Mouse (Mus musculus) liver, embryonic 13.5 days (tissue): ENCODE measurements around the gene Gm5460. TPM values are rescaled to one million over a fixed set of nuclear protein-coding genes. Genes with fewer than 3 reads are reported as not detected.

ENCODE experiments used
- ATAC-seq: fragments of 200-750 bp; cut with Nextera tagmentation; 2 replicates; pipeline ENCODE4 v1.8.0; 2017; ENCODE audit warnings: low read depth, mild to moderate bottlenecking, moderate number of reproducible peaks, moderate library complexity
- DNase-seq: peaks from one replicate; pipeline ENCODE4 v3.0.0; 2022
- H3K27ac ChIP-seq: fragments of 300-500 bp; sonication (generic); 2 replicates; pipeline ENCODE4 v1.5.1; 2015; ENCODE audit warnings: moderate library complexity, mild to moderate bottlenecking, inconsistent platforms
- H3K27me3 ChIP-seq: fragments of 300-500 bp; sonication (generic); 2 replicates; pipeline ENCODE4 v1.6.1; 2015; ENCODE audit warnings: mild to moderate bottlenecking, inconsistent platforms
- H3K36me3 ChIP-seq: fragments of 300-500 bp; sonication (generic); 2 replicates; pipeline ENCODE4 v1.6.1; 2015; ENCODE audit warnings: mild to moderate bottlenecking, inconsistent platforms
- H3K4me1 ChIP-seq: fragments of 300-500 bp; sonication (generic); replicated peaks from 2 replicates; pipeline ENCODE4 v1.6.1; 2015; ENCODE audit warnings: inconsistent platforms
- H3K4me2 ChIP-seq: fragments of 300-500 bp; sonication (generic); 2 replicates; pipeline ENCODE4 v1.6.1; 2015; ENCODE audit warnings: inconsistent platforms, mild to moderate bottlenecking, moderate library complexity
- H3K4me3 ChIP-seq: fragments of 300-500 bp; sonication (generic); replicated peaks from 2 replicates; pipeline ENCODE4 v1.5.1; 2015; ENCODE audit warnings: mild to moderate bottlenecking, inconsistent platforms
- H3K9ac ChIP-seq: fragments of 300-500 bp; sonication (generic); 2 replicates; pipeline ENCODE4 v1.6.1; 2015; ENCODE audit warnings: mild to moderate bottlenecking, inconsistent platforms
- H3K9me3 ChIP-seq: fragments of 300-500 bp; sonication (generic); replicated peaks from 2 replicates; pipeline ENCODE4 v1.6.1; 2016; ENCODE audit warnings: inconsistent platforms
- WGBS: fragments of 180-500 bp; shearing (Covaris S2); methylation state at CpG from one replicate; pipeline ENCODE4 v1.1.7; 2015; ENCODE audit not compliant: insufficient replicate concordance; 5-methylcytosine and 5-hydroxymethylcytosine counted together
- polyA plus RNA-seq: library from polyadenylated mRNA; unstranded; fragments of >200 nt; fragmentation: Nextera tagmentation; extraction: Ambion mirVana; gene quantifications from 2 replicates; pipeline ENCODE4 v1.2.1, GENCODE M21; 2015

The Gm5460 gene
- not detected in 2 replicates for polyA plus RNA-seq

DNA sequence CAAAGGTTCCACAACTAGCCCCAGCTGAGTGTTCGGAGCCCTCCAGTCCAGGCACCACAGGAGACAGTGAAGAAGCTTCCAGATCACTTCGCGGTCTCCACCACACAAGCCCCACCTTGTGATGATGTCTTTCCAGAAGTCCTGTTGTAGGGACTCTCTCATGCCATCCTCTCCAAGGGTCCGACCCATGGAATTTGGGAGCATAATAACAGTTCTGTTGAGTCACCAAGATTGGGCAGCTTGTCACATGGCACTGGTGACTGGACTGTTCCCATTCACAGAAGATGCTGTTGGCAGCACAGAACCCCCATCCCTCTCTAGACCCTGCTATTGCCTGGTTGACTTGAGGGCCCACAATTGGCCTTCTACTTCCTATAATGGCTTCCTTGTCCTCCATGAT lies at the start of gene Gm5460:
Gene Gm5460 (plus strand): TSS at position 378 of the 400 bp plus-strand sequence.
- no peak within 1 kb of the TSS for H3K9ac ChIP-seq
- DNase-seq, result no peak

DNA sequence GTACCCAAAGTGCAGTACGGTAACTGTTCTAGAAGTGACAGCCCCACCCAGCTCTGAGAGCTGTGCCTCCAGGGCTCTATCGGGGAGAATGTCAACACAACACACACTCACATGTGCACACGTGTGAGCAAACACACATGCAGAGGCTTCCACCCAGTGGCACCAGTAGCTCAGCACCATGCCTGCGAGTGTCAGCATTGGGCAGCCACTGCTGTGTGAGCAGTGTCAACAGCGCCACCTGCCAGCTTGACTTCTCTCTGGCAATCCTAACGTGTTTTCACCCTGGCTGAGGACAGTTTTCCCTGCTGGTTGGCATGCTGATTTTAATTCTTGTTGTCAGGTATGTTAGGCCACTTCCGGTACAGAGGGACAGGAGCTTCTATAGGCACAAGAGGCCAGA lies 43.9 kb upstream of the Gm5460 start:
- Histone ChIP-seq H3K9ac (no peak overlapping the region), H3K9me3 (no peaks in the 10 kb centered on the region), H3K4me2 (no peak overlapping the region), H3K4me3 (no peak overlapping the region), H3K27ac (no peak overlapping the region), H3K4me1 (no peaks in the 10 kb centered on the region), H3K27me3 (peaks cover 4% of the 10 kb centered on the region; the same call in 1 of the 2 replicates), H3K36me3 (no peaks in the 10 kb centered on the region)
- no peak for ATAC-seq
- WGBS, result 39% methylated on average over 7 of the region's 7 CpGs
- DNase-seq, result no peak

More for the DNA sequence above, at the start of gene Gm5460:
- no peaks in the 10 kb centered on the region for H3K9me3 ChIP-seq
- WGBS, result 80% methylated on average over 4 of the region's 4 CpGs
- no peak within 1 kb of the TSS for H3K27ac ChIP-seq
- H3K4me1 ChIP-seq, result no peaks in the 10 kb centered on the region
- H3K27me3 ChIP-seq, result no peaks in the 10 kb centered on the region
- H3K36me3 ChIP-seq, result no peaks in the 10 kb centered on the region
- ATAC-seq, result no peak
- no peak within 1 kb of the TSS for H3K4me3 ChIP-seq
- H3K4me2 ChIP-seq, result no peak within 1 kb of the TSS

GRCm38 (mm10) chr14:33974752-33975151 lies 41.8 kb upstream of the Gm5460 start:
- Histone ChIP-seq H3K4me2 (no peak overlapping the region), H3K9me3 (no peaks in the 10 kb centered on the region), H3K4me1 (no peaks in the 10 kb centered on the region), H3K27ac (no peak overlapping the region), H3K36me3 (no peaks in the 10 kb centered on the region), H3K4me3 (no peak overlapping the region), H3K9ac (no peak overlapping the region), H3K27me3 (peaks cover 18% of the 10 kb centered on the region)
- ATAC-seq (no peak), DNase-seq (no peak)
- 49% methylated on average over 5 of the region's 5 CpGs for WGBS

GRCm38 (mm10) chr14:33977748-33978147 lies 38.8 kb upstream of the Gm5460 start:
- H3K9me3 ChIP-seq, result no peaks in the 10 kb centered on the region
- H3K4me3 ChIP-seq, result no peak overlapping the region
- DNase-seq, result no peak
- no peak overlapping the region for H3K9ac ChIP-seq
- H3K36me3 ChIP-seq, result no peaks in the 10 kb centered on the region
- peaks cover 18% of the 10 kb centered on the region for H3K27me3 ChIP-seq
- 41% methylated on average over 7 of the region's 7 CpGs for WGBS
- no peak overlapping the region for H3K4me2 ChIP-seq
- H3K4me1 ChIP-seq, result no peaks in the 10 kb centered on the region
- no peak for ATAC-seq
- no peak overlapping the region for H3K27ac ChIP-seq

- no peak for DNase-seq
- H3K4me2 ChIP-seq, result peak within 1 kb of the TSS; percentile 32
Observed at GRCm38 (mm10) chr14:33978604-33979059, 37.9 kb upstream of the Gm5460 start, which contains the start of gene Zfp488. Zfp488 (minus strand) TSS chr14:33978764.

GRCm38 (mm10) chr14:33989201-33989600 lies 27.4 kb upstream of the Gm5460 start:
- no peak for ATAC-seq
- 55% methylated on average over 3 of the region's 3 CpGs for WGBS

More at GRCm38 (mm10) chr14:33978604-33979059, 37.9 kb upstream of the Gm5460 start, which contains the start of gene Zfp488:
- WGBS, result 5% methylated on average over 25 of the region's 25 CpGs
- no peaks in the 10 kb centered on the region for H3K36me3 ChIP-seq
- H3K4me1 ChIP-seq, result no peaks in the 10 kb centered on the region
- ATAC-seq, result no peak
- H3K27ac ChIP-seq, result no peak within 1 kb of the TSS
- no peaks in the 10 kb centered on the region for H3K9me3 ChIP-seq
- peaks cover 18% of the 10 kb centered on the region for H3K27me3 ChIP-seq
- H3K9ac ChIP-seq, result no peak within 1 kb of the TSS
- H3K4me3 ChIP-seq, result peak within 1 kb of the TSS; percentile 19; the same call in 1 of the 2 replicates

DNA sequence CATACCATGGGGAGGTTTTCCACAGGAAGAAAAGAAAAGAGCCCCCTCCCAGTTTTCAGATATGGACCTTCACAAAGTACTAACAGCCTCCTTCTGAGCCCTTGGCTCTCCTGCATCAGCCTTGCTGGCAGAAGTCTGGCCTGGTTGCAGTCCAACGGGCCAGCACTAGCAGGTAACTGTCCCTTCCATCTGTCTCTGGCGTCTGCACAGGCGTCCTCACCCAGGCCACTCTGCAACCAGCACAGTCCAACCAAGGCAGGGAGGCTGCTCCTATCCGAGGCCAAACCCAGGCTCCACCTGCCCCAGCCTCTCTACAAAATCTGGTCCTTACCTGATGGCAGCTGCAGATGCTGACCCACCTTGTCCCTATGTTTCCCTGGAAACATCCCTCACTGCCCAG lies 24.6 kb upstream of the Gm5460 start:
- H3K4me2 ChIP-seq, result no peak overlapping the region
- no peak for DNase-seq
- no peak overlapping the region for H3K9ac ChIP-seq
- no peaks in the 10 kb centered on the region for H3K4me1 ChIP-seq
- H3K4me3 ChIP-seq, result no peak overlapping the region
- H3K27me3 ChIP-seq, result no peaks in the 10 kb centered on the region
- no peaks in the 10 kb centered on the region for H3K36me3 ChIP-seq
- no peak for ATAC-seq
- H3K9me3 ChIP-seq, result no peaks in the 10 kb centered on the region
- no peak overlapping the region for H3K27ac ChIP-seq
- 60% methylated on average over 4 of the region's 4 CpGs for WGBS

More at GRCm38 (mm10) chr14:33989201-33989600, 27.4 kb upstream of the Gm5460 start:
- H3K9ac ChIP-seq, result no peak overlapping the region
- H3K9me3 ChIP-seq, result no peaks in the 10 kb centered on the region
- H3K4me3 ChIP-seq, result no peak overlapping the region
- no peaks in the 10 kb centered on the region for H3K4me1 ChIP-seq
- H3K36me3 ChIP-seq, result no peaks in the 10 kb centered on the region
- no peak for DNase-seq
- no peak overlapping the region for H3K4me2 ChIP-seq
- H3K27ac ChIP-seq, result no peak overlapping the region
- no peaks in the 10 kb centered on the region for H3K27me3 ChIP-seq

DNA sequence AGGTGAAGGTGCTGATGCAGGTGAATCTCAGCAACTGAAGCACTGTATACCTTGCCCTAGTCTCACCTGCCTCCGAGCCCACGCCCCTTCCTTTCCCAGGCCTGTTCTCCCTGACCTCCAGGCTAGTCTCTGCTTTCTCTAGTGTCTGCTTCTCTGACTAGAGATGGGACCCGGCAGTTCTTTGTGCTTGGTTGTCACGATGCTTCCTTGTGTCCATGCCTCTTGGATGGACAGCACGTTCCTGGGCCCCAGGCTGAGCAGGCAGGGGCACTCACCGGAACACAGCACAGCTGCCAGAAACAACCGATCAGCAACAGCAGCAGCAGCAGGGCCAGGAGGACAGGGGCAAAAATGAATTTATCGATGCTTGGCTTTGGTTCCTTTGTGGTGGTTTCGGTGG lies 23.5 kb upstream of the Gm5460 start:
- 63% methylated on average over 9 of the region's 9 CpGs for WGBS
- ATAC-seq (no peak), DNase-seq (no peak)
- no peaks in the 10 kb centered on the region for H3K36me3 ChIP-seq
- no peaks in the 10 kb centered on the region for H3K27me3 ChIP-seq
- H3K4me1 ChIP-seq, result no peaks in the 10 kb centered on the region
- H3K9me3 ChIP-seq, result no peaks in the 10 kb centered on the region
- no peak overlapping the region for H3K4me2 ChIP-seq
- H3K27ac ChIP-seq, result no peak overlapping the region
- H3K9ac ChIP-seq, result no peak overlapping the region
- no peak overlapping the region for H3K4me3 ChIP-seq

DNA sequence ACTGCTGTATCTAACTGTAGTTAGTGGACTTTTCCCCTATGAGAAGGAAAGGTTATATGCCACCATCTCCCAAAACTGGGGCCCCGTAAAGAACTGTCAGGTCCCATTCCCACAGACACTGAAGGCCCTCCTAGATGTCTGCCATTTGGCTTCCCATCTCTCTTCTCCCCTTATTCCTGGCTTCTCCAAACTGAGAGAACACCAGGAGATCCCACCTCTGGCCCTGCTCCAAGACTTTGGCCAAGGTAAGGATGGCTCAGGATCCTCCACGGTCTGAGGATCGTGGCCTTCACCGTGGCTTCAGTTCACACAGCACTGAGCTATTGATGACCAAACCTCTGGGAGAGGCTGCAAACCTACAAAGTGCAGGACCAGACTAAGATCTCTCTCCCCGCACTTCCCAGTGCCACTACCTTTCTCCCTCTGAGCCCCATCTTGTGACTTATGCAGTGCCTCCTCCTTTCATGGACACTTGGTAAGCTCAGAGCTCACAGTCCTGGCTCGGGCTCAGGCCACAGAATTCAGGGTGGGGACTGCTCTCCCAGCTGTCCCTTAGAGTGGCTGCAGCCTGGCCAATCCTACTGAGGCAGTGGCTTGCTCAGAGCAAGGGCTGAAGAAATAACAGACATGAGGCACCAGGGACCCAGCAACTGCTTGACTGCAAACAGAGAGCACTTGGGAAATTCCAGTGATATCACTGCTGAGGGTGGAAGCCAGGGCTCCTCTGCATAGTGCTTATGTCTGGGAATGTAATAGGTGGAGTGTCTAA lies 22.9 kb upstream of the Gm5460 start:
- H3K27ac ChIP-seq, result no peak overlapping the region
- no peak for DNase-seq
- H3K4me3 ChIP-seq, result no peak overlapping the region
- H3K36me3 ChIP-seq, result no peaks in the 10 kb centered on the region
- H3K4me1 ChIP-seq, result no peaks in the 10 kb centered on the region
- ATAC-seq, result no peak
- 63% methylated on average over 6 of the region's 6 CpGs for WGBS
- H3K9me3 ChIP-seq, result no peaks in the 10 kb centered on the region
- no peak overlapping the region for H3K9ac ChIP-seq
- no peaks in the 10 kb centered on the region for H3K27me3 ChIP-seq
- H3K4me2 ChIP-seq, result no peak overlapping the region

DNA sequence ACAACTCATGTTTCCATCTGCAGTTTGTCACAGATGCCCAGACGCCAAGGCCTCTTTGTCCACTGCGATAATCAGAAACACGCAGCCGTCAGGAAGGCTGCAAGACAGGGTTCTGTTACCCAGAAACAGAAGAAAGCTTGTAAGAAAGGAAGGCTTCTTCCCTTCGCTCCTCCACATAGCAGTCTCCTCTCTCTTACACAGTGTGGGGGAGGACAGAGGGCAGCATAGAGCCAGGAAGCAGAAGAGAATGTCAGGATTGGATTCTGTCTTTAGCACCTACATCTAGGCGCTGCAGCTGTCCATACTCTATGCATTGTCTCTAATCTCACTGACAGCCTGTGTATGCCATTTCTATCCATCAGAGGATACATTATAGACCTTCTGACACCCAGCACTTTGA lies 19.1 kb upstream of the Gm5460 start:
- H3K27ac ChIP-seq, result no peak overlapping the region

GRCm38 (mm10) chr14:34000076-34000475 lies 16.5 kb upstream of the Gm5460 start:
- H3K9ac ChIP-seq, result no peak overlapping the region
- ATAC-seq, result no peak
- no peak for DNase-seq

More for the DNA sequence above, 19.1 kb upstream of the Gm5460 start:
- ATAC-seq (no peak), DNase-seq (no peak)
- Histone ChIP-seq H3K27me3 (no peaks in the 10 kb centered on the region), H3K9me3 (no peaks in the 10 kb centered on the region), H3K4me2 (no peak overlapping the region), H3K4me1 (no peaks in the 10 kb centered on the region), H3K9ac (no peak overlapping the region), H3K36me3 (no peaks in the 10 kb centered on the region), H3K4me3 (no peak overlapping the region)
- WGBS, result 52% methylated on average over 6 of the region's 6 CpGs

GRCm38 (mm10) chr14:34001445-34001844 lies 15.1 kb upstream of the Gm5460 start:
- H3K4me3 ChIP-seq, result no peak overlapping the region

More at GRCm38 (mm10) chr14:34000076-34000475, 16.5 kb upstream of the Gm5460 start:
- no peaks in the 10 kb centered on the region for H3K9me3 ChIP-seq
- no peaks in the 10 kb centered on the region for H3K36me3 ChIP-seq
- H3K27me3 ChIP-seq, result no peaks in the 10 kb centered on the region
- H3K27ac ChIP-seq, result no peak overlapping the region
- no peak overlapping the region for H3K4me3 ChIP-seq
- no peaks in the 10 kb centered on the region for H3K4me1 ChIP-seq
- no peak overlapping the region for H3K4me2 ChIP-seq

More at GRCm38 (mm10) chr14:34001445-34001844, 15.1 kb upstream of the Gm5460 start:
- H3K4me1 ChIP-seq, result no peaks in the 10 kb centered on the region
- DNase-seq, result no peak
- no peak overlapping the region for H3K27ac ChIP-seq
- no peaks in the 10 kb centered on the region for H3K27me3 ChIP-seq
- H3K9me3 ChIP-seq, result no peaks in the 10 kb centered on the region
- ATAC-seq, result no peak
- H3K4me2 ChIP-seq, result no peak overlapping the region
- no peak overlapping the region for H3K9ac ChIP-seq
- H3K36me3 ChIP-seq, result no peaks in the 10 kb centered on the region
